Mouse (Mus musculus): Measurements from ENCODE around the gene Phactr4. TPM values are rescaled to one million over a fixed set of nuclear protein-coding genes. Genes with fewer than 3 reads are reported as not detected.

Gene Phactr4
- polyA plus RNA-seq, 1 experiment from 2014 or later: 8.1 TPM

DNA sequence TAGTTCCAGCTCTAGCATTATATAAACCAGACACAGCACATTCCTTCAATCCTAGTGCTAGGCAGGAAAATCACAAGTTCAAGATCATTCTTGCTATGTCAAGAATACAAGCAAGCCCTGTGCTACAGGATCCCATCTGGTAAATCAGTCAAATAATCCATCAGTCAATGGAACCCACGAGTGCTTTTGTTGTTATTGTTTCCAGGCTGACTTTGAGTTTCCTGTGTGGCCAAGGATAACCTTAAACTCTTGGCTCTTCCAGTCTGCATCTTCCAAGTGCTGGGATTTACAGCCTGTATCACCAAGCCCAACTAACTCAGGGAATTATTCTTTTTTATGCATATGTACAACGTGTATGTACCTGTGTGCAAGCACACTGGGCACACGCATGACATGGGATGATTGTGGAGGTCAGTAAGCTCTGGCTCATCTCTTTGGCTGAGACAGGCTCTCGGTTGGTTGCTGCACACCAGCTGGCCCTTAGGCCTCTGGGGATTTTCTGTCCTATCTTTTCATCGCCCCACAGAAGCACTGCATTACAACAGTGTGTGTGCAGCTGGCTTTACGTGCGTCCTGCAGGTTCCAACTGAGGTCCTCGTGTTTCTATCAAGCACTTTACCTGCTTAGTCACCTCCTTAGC is 36.4 kb downstream of the Phactr4 start:
- Histone ChIP-seq H3K4me2 (no peak overlapping the region), H3K9me3 (no peaks in the 10 kb centered on the region), H3K4me3 (no peak overlapping the region), H3K27ac (replicated peaks) (no peak overlapping the region), H3K9ac (no peak overlapping the region), H3K36me3 (no peaks in the 10 kb centered on the region), H3K4me1 (replicated peaks) (no peaks in the 10 kb centered on the region), H3K27me3 (no peaks in the 10 kb centered on the region)
- WGBS: 68% methylated on average over 8 of the region's 8 CpGs
- ATAC-seq (ENCODE audit: low FRiP score, low read depth): no peak

DNA sequence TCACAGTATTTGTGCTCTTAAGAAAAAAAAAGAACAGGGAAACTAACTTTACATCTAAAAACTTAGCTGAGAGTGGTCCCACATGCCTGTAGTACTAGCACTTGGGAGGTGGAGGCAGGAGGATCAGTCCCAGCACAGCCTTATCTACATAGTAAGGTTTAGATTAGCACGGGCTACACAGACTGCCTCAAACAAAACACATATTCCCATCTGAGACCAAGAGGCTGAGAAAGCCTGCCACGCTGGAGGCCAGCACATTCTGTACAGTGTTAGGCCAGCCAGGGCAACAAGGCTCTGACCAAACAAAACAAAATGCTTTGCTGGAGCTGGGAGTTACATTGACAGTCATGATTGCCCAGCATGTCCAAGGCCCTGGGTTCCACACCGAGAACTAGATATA is 38.8 kb downstream of the Phactr4 start:
- no peak overlapping the region for H3K27ac ChIP-seq (replicated peaks)
- no peaks in the 10 kb centered on the region for H3K36me3 ChIP-seq
- WGBS: 91% methylated on average over 3 of the region's 3 CpGs
- H3K4me3 ChIP-seq: no peak overlapping the region
- H3K9me3 ChIP-seq: no peaks in the 10 kb centered on the region
- no peaks in the 10 kb centered on the region for H3K4me1 ChIP-seq (replicated peaks)
- ATAC-seq (ENCODE audit: low FRiP score, low read depth): no peak
- no peak overlapping the region for H3K4me2 ChIP-seq
- no peaks in the 10 kb centered on the region for H3K27me3 ChIP-seq
- H3K9ac ChIP-seq: no peak overlapping the region

DNA sequence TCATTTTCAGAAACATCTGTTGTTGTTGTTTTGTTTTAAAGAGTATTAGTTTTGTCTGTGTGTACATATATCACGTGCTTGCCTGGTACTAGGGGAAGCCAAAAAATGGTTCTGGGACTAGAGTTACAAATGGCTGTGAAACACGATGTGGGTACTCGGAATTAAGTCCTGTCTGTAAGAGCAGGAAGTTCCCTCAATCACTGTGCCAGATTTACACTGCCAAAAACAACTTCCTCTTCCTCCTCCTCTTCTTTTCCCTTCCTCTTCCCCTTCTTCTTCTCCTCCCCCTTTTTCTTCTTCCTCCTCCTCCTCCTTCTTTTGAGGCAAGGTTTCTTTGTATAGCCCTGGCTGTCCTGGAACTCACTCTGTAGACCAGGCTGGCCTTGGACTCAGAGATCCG is 40.0 kb downstream of the Phactr4 start:
- ATAC-seq (ENCODE audit: low FRiP score, low read depth): no peak
- Histone ChIP-seq H3K4me2 (no peak overlapping the region), H3K27me3 (no peaks in the 10 kb centered on the region), H3K36me3 (no peaks in the 10 kb centered on the region), H3K9me3 (no peaks in the 10 kb centered on the region), H3K4me3 (no peak overlapping the region), H3K4me1 (replicated peaks) (no peaks in the 10 kb centered on the region), H3K9ac (no peak overlapping the region), H3K27ac (replicated peaks) (no peak overlapping the region)
- 88% methylated on average over 4 of the region's 4 CpGs for WGBS

DNA sequence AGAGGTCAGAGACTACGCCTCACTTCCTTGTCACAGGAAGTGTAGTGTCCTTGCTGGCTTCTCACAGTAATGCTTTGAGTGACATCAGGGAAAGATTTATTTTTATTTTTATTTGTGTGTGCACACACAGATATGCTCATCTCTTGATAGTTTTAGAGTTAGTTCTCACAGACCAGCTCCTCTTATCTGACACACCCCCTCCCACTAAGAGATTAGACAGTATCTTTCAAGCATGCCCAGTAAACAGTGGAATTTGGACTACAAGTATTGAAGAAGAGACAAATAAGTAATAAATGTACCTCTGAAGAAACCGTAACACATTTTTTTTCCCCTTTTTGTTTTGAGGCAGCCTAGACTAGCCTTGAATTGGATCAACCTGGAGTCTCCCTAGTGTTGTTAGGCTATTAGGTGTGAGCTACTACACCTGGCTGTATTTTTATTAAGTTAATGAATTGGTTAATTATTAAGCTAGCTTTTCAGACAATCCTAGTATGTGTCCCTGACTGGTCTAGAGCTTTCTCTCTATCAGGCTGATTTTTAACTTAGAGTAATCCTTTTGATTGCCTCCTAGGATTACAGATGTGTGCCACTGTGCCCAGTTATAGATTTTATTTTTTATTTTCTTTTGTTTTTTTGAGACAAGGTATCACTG is 41.2 kb downstream of the Phactr4 start:
- Histone ChIP-seq H3K27ac (replicated peaks) (no peak overlapping the region), H3K4me3 (no peak overlapping the region), H3K9me3 (no peaks in the 10 kb centered on the region), H3K36me3 (peaks cover 3% of the 10 kb centered on the region; the same call in 1 of the 2 replicates), H3K9ac (no peak overlapping the region), H3K4me1 (replicated peaks) (no peaks in the 10 kb centered on the region), H3K4me2 (no peak overlapping the region), H3K27me3 (no peaks in the 10 kb centered on the region)
- no peak for ATAC-seq (ENCODE audit: low FRiP score, low read depth)
- 95% methylated on average over 2 of the region's 2 CpGs for WGBS

DNA sequence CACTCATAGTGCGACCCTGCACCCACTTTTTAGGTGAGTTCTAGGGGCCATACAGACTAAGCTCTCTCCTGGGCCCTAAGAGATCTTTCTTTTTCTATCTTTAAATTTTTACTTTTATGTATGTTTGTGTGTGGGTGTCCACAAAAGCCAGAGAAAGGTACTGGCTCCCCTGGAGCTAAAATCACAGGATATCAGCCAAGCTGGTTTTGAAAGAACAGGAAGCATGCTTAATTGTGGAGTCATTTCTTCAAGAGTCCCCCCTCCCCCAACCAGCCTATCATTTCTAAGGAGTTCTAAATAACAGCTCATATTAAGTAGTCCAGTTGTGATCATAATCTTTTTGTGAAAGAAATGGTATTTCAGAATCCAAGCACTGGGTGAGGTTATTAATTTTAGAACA is 48.5 kb downstream of the Phactr4 start:
- Histone ChIP-seq H3K4me1 (replicated peaks) (no peaks in the 10 kb centered on the region), H3K36me3 (peaks cover 8% of the 10 kb centered on the region), H3K27me3 (no peaks in the 10 kb centered on the region), H3K27ac (replicated peaks) (no peak overlapping the region), H3K4me3 (no peak overlapping the region), H3K4me2 (no peak overlapping the region), H3K9me3 (no peaks in the 10 kb centered on the region), H3K9ac (no peak overlapping the region)
- ATAC-seq (ENCODE audit: low FRiP score, low read depth): no peak
- 92% methylated on average over 1 of the region's 1 CpGs for WGBS

DNA sequence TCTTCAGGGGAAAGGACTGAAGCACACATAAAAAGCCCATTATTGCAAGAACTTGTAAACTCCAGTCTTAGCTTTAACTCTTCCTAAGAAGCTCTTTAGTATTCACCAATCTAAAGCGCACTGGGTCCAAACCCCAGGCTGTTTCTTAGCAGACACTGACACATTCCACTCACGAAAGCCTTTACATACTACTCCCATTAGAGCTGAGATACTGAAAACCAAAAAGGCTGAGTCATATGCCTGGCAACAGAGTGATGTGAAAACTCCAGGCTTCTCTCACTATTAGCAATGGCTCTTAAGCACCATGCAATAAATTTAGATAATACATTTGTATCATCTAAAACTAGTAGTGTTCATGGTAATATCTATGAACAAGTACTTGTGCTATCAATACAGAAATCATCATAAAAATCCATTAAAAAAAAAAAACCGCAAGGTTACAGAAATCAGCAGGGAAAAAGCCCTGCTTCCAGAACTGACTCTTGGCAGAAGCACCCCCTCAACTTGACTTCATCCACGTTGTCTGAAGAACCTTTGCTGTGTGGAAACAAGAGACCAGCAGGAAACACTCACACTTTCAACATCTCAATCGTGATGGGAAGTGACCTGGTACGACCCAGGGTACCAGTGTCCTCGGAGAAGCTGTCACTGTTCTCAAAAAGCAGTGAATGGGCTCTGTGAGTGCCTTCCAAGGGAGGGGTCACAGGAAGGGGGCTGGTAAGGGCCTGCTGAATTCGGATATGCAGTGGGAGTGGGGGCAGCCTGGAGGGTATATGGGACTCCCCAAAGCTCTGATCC is 52.1 kb downstream of the Phactr4 start:
- ATAC-seq (ENCODE audit: low FRiP score, low read depth): no peak
- Histone ChIP-seq H3K27me3 (no peaks in the 10 kb centered on the region), H3K9ac (no peak overlapping the region), H3K4me2 (no peak overlapping the region), H3K27ac (replicated peaks) (no peak overlapping the region), H3K9me3 (no peaks in the 10 kb centered on the region), H3K36me3 (peaks cover 17% of the 10 kb centered on the region), H3K4me3 (no peak overlapping the region), H3K4me1 (replicated peaks) (no peaks in the 10 kb centered on the region)
- 74% methylated on average over 8 of the region's 8 CpGs for WGBS

DNA sequence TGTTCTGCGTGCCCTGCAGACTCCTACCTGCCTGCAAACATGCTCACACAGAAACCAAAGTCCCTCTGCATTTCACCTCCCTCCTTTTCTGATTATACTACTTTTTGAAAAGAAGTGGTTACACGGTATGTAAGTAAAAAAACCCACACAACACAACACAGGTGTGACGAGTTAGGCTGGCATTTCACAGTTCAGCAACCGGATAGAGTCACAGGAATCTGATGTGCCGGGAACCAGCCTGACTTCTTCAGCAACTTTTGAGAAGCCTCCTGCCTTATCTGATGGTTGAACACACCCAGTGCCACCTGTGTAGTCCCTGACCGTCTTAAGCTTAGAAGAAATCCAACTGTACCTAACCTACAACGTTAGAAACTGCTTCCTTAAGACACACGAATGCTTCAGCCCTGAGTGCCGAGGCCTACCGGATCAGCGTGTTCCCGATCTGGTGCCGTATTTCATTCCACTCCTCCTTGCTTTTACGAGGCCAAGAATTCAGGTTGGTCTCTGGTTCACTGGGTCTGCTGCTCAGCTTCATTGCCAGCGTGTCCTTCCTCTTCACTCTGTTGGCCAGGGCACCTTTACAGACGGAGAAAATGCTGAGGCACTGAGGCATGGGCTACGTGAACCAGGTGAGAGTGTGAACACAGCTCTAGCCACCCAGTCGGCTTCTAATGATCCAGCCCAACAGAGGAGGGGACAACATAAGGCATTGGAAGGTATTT is 54.6 kb downstream of the Phactr4 start:
- ATAC-seq (ENCODE audit: low FRiP score, low read depth): no peak
- H3K9me3 ChIP-seq: no peaks in the 10 kb centered on the region
- no peak overlapping the region for H3K4me2 ChIP-seq
- H3K4me3 ChIP-seq: no peak overlapping the region
- 94% methylated on average over 18 of the region's 18 CpGs for WGBS
- no peaks in the 10 kb centered on the region for H3K4me1 ChIP-seq (replicated peaks)
- no peaks in the 10 kb centered on the region for H3K27me3 ChIP-seq
- peaks cover 24% of the 10 kb centered on the region for H3K36me3 ChIP-seq
- no peak overlapping the region for H3K27ac ChIP-seq (replicated peaks)
- H3K9ac ChIP-seq: no peak overlapping the region

DNA sequence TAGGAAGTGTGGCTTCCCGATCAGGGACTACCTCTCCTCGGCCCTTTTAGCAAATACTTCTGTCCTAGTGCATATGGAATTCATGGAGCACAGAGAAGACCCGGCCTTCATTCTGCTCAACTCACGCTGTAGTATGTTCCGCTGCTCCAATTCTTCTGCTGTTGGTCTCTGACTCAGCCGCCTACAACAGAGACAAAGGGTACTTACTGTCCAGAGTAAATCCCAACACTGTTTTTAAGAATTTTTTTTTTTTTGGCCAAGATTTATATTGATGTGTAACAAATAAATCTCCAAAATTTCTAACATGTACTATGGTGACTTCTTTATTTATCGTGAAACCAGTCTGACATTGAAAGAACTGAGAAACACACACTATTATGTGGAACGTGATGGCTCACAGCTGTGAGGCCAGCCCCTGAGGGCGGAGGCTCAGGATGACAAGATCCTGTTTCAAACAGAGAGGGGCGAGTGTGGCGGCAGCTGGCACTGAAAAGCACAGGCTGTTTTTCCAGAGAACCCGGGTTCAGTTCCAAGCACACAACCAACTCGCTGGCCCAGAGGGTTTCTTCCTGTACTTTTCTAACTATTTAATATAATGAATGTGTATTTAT is 56.7 kb downstream of the Phactr4 start:
- no peak for ATAC-seq (ENCODE audit: low FRiP score, low read depth)
- no peak overlapping the region for H3K9ac ChIP-seq
- H3K4me2 ChIP-seq: no peak overlapping the region
- WGBS: 75% methylated on average over 13 of the region's 13 CpGs
- no peak overlapping the region for H3K4me3 ChIP-seq
- H3K36me3 ChIP-seq: peaks cover 24% of the 10 kb centered on the region
- H3K27me3 ChIP-seq: no peaks in the 10 kb centered on the region
- no peak overlapping the region for H3K27ac ChIP-seq (replicated peaks)
- no peaks in the 10 kb centered on the region for H3K9me3 ChIP-seq
- no peaks in the 10 kb centered on the region for H3K4me1 ChIP-seq (replicated peaks)

DNA sequence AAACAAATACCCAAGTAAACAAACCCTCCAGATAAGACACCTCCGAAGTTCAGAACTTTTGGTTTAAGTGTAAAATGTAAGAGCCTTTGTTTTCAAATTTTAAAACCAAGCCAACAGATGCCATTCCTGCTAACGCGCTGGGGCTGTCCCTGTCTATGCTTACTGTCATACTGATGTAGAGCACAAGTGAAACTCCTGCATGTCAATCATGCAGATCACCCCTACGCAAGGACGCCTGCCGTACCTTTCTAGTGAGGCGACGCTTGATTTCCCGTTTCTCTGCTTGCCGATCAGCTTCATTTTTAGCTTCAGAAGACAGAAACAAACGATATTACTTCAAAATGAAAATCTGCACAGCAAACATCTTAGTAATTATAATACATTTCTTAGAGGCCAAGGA is 58.8 kb downstream of the Phactr4 start:
- H3K4me3 ChIP-seq: no peak overlapping the region
- H3K27me3 ChIP-seq: no peaks in the 10 kb centered on the region
- H3K4me1 ChIP-seq (replicated peaks): no peaks in the 10 kb centered on the region
- WGBS: 96% methylated on average over 11 of the region's 11 CpGs
- no peaks in the 10 kb centered on the region for H3K9me3 ChIP-seq
- H3K27ac ChIP-seq (replicated peaks): no peak overlapping the region
- no peak for ATAC-seq (ENCODE audit: low FRiP score, low read depth)
- H3K36me3 ChIP-seq: peaks cover 22% of the 10 kb centered on the region
- H3K9ac ChIP-seq: no peak overlapping the region
- H3K4me2 ChIP-seq: no peak overlapping the region

DNA sequence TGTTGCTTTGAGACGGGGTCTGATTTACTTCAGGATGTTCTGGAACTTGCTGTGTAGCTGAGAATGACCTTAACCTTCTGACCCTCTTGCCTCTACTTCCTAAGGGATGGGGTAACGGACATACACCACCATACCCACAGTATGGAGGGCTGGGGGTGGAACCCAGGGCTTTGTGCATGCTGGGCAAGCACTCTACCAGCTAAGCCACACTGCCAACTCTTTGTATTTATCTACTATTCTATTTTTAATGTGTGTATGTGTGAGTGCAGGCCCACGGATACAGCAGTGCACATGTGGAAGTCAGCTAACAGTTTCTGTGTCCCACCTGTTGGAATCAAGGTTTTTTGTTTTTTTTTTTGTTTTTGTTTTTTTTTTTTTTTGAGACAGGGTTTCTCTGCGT is 62.8 kb downstream of the Phactr4 start:
- H3K4me2 ChIP-seq: no peak overlapping the region
- no peak overlapping the region for H3K9ac ChIP-seq
- H3K4me3 ChIP-seq: no peak overlapping the region
- WGBS: 91% methylated on average over 4 of the region's 4 CpGs
- H3K27me3 ChIP-seq: no peaks in the 10 kb centered on the region
- no peak for ATAC-seq (ENCODE audit: low FRiP score, low read depth)
- H3K36me3 ChIP-seq: peaks cover 17% of the 10 kb centered on the region
- no peaks in the 10 kb centered on the region for H3K4me1 ChIP-seq (replicated peaks)
- H3K27ac ChIP-seq (replicated peaks): no peak overlapping the region
- H3K9me3 ChIP-seq: no peaks in the 10 kb centered on the region

DNA sequence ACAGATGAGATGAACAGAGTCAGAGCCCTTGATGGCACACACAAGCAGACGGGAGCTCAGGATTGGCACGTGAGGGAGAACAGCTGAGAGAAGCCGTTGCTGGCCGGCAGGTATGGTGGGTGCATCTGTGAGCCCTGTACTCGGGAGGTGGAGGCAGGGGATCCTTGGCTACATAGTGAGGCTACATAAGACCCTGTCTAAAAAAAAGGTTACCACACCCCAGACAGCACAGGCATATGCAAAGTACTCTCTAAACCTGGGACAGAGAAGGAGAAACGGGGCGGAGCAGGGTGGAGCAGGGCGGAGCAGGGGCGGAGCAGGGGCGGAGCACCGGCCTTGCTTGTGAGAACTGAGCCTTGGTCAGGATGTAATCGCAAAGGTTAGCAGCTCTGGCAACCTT is 66.1 kb downstream of the Phactr4 start:
- Histone ChIP-seq H3K4me2 (no peak overlapping the region), H3K36me3 (peaks cover 16% of the 10 kb centered on the region), H3K27ac (replicated peaks) (no peak overlapping the region), H3K9ac (no peak overlapping the region), H3K9me3 (no peaks in the 10 kb centered on the region), H3K4me3 (no peak overlapping the region), H3K27me3 (no peaks in the 10 kb centered on the region), H3K4me1 (replicated peaks) (peaks cover 22% of the 10 kb centered on the region)
- 42% methylated on average over 12 of the region's 12 CpGs for WGBS
- no peak for ATAC-seq (ENCODE audit: low FRiP score, low read depth)
